Mouse (Mus musculus): ENCODE measurements around the gene Mon1a. TPM values are rescaled to one million over a fixed set of nuclear protein-coding genes. Genes with fewer than 3 reads are reported as not detected.

Mon1a gene
- polyA plus RNA-seq, 1 experiment: 6.4 TPM

- H3K27ac ChIP-seq (ENCODE audit: insufficient read depth, low read length): no peak overlapping the region
- no peak for TF ChIP-seq POLR2A (IDR thresholded peaks at IDR 0.05; ENCODE audit: low read depth, low read length)
- no peak for TF ChIP-seq CTCF (IDR thresholded peaks at IDR 0.05; ENCODE audit: borderline replicate concordance, insufficient read depth, low read length)
- no peaks in the 10 kb centered on the region for H3K4me1 ChIP-seq (ENCODE audit: control insufficient read depth, insufficient read depth, low read length)
- H3K4me3 ChIP-seq (ENCODE audit: insufficient read depth, low read length): no peak overlapping the region
Observed at GRCm38 (mm10) chr9:107923956-107924355, 36.0 kb downstream of the Mon1a start.

GRCm38 (mm10) chr9:107925251-107925650, 37.3 kb downstream of the Mon1a start:
- Histone ChIP-seq H3K27ac (ENCODE audit: insufficient read depth, low read length) (no peak overlapping the region), H3K4me1 (ENCODE audit: control insufficient read depth, insufficient read depth, low read length) (no peaks in the 10 kb centered on the region), H3K4me3 (ENCODE audit: insufficient read depth, low read length) (no peak overlapping the region)
- TF ChIP-seq POLR2A (IDR thresholded peaks at IDR 0.05; ENCODE audit: low read depth, low read length) (no peak), CTCF (IDR thresholded peaks at IDR 0.05; ENCODE audit: borderline replicate concordance, insufficient read depth, low read length) (no peak)

GRCm38 (mm10) chr9:107926920-107927420, 39.0 kb downstream of the Mon1a start:
- Histone ChIP-seq H3K27ac (ENCODE audit: insufficient read depth, low read length) (no peak overlapping the region), H3K4me1 (ENCODE audit: control insufficient read depth, insufficient read depth, low read length) (no peaks in the 10 kb centered on the region), H3K4me3 (ENCODE audit: insufficient read depth, low read length) (no peak overlapping the region)
- no peak for TF ChIP-seq CTCF (IDR thresholded peaks at IDR 0.05; ENCODE audit: borderline replicate concordance, insufficient read depth, low read length)
- no peak for TF ChIP-seq POLR2A (IDR thresholded peaks at IDR 0.05; ENCODE audit: low read depth, low read length)

- no peak for TF ChIP-seq POLR2A (IDR thresholded peaks at IDR 0.05; ENCODE audit: low read depth, low read length)
- TF ChIP-seq CTCF (IDR thresholded peaks at IDR 0.05; ENCODE audit: borderline replicate concordance, insufficient read depth, low read length): no peak
- no peak overlapping the region for H3K27ac ChIP-seq (ENCODE audit: insufficient read depth, low read length)
- no peaks in the 10 kb centered on the region for H3K4me1 ChIP-seq (ENCODE audit: control insufficient read depth, insufficient read depth, low read length)
- no peak overlapping the region for H3K4me3 ChIP-seq (ENCODE audit: insufficient read depth, low read length)
Observed at GRCm38 (mm10) chr9:107927749-107928148, 39.8 kb downstream of the Mon1a start.

GRCm38 (mm10) chr9:107928169-107928568, 40.2 kb downstream of the Mon1a start, which contains the start of gene Actl11:
Actl11 (plus strand) TSS chr9:107928469.
- no peak within 1 kb of the TSS for H3K4me3 ChIP-seq (ENCODE audit: insufficient read depth, low read length)
- no peak within 1 kb of the TSS for H3K27ac ChIP-seq (ENCODE audit: insufficient read depth, low read length)
- H3K4me1 ChIP-seq (ENCODE audit: control insufficient read depth, insufficient read depth, low read length): no peaks in the 10 kb centered on the region
- TF ChIP-seq POLR2A (IDR thresholded peaks at IDR 0.05; ENCODE audit: low read depth, low read length) (no peak), CTCF (IDR thresholded peaks at IDR 0.05; ENCODE audit: borderline replicate concordance, insufficient read depth, low read length) (no peak)

- no peaks in the 10 kb centered on the region for H3K4me1 ChIP-seq (ENCODE audit: control insufficient read depth, insufficient read depth, low read length)
- no peak overlapping the region for H3K27ac ChIP-seq (ENCODE audit: insufficient read depth, low read length)
- H3K4me3 ChIP-seq (ENCODE audit: insufficient read depth, low read length): no peak overlapping the region
- TF ChIP-seq POLR2A (IDR thresholded peaks at IDR 0.05; ENCODE audit: low read depth, low read length) (no peak), CTCF (IDR thresholded peaks at IDR 0.05; ENCODE audit: borderline replicate concordance, insufficient read depth, low read length) (no peak)
Observed at GRCm38 (mm10) chr9:107932221-107932620, 44.3 kb downstream of the Mon1a start.

- no peak overlapping the region for H3K27ac ChIP-seq (ENCODE audit: insufficient read depth, low read length)
- no peak for TF ChIP-seq POLR2A (IDR thresholded peaks at IDR 0.05; ENCODE audit: low read depth, low read length)
- TF ChIP-seq CTCF (IDR thresholded peaks at IDR 0.05; ENCODE audit: borderline replicate concordance, insufficient read depth, low read length): no peak
- no peak overlapping the region for H3K4me3 ChIP-seq (ENCODE audit: insufficient read depth, low read length)
Observed at GRCm38 (mm10) chr9:107934146-107934545, 46.2 kb downstream of the Mon1a start.

GRCm38 (mm10) chr9:107935374-107935773, 47.4 kb downstream of the Mon1a start, which contains the start of gene Camkv:
Camkv (plus strand) TSS chr9:107935674.
- peaks cover 3% of the 10 kb centered on the region; the same call in 1 of the 2 replicates for H3K4me1 ChIP-seq (ENCODE audit: control insufficient read depth, insufficient read depth, low read length)
- peak within 1 kb of the TSS; percentile 14 for H3K4me3 ChIP-seq (ENCODE audit: insufficient read depth, low read length)
- no peak within 1 kb of the TSS for H3K27ac ChIP-seq (ENCODE audit: insufficient read depth, low read length)
- TF ChIP-seq POLR2A (IDR thresholded peaks at IDR 0.05; ENCODE audit: low read depth, low read length) (no peak), CTCF (IDR thresholded peaks at IDR 0.05; ENCODE audit: borderline replicate concordance, insufficient read depth, low read length) (no peak)

More at GRCm38 (mm10) chr9:107934146-107934545, 46.2 kb downstream of the Mon1a start:
- no peaks in the 10 kb centered on the region for H3K4me1 ChIP-seq (ENCODE audit: control insufficient read depth, insufficient read depth, low read length)

- no peak overlapping the region for H3K27ac ChIP-seq (ENCODE audit: insufficient read depth, low read length)
- H3K4me3 ChIP-seq (ENCODE audit: insufficient read depth, low read length): peak overlapping the region; percentile 14
- TF ChIP-seq POLR2A (IDR thresholded peaks at IDR 0.05; ENCODE audit: low read depth, low read length) (no peak), CTCF (IDR thresholded peaks at IDR 0.05; ENCODE audit: borderline replicate concordance, insufficient read depth, low read length) (no peak)
- peaks cover 4% of the 10 kb centered on the region; the same call in 1 of the 2 replicates for H3K4me1 ChIP-seq (ENCODE audit: control insufficient read depth, insufficient read depth, low read length)
Observed at GRCm38 (mm10) chr9:107935790-107936214, 47.9 kb downstream of the Mon1a start.

GRCm38 (mm10) chr9:107936215-107936822, 48.4 kb downstream of the Mon1a start:
- peak overlapping the region; percentile 14 for H3K4me3 ChIP-seq (ENCODE audit: insufficient read depth, low read length)

More at GRCm38 (mm10) chr9:107936215-107936822, 48.4 kb downstream of the Mon1a start:
- TF ChIP-seq CTCF (IDR thresholded peaks at IDR 0.05; ENCODE audit: borderline replicate concordance, insufficient read depth, low read length) (no peak), POLR2A (IDR thresholded peaks at IDR 0.05; ENCODE audit: low read depth, low read length) (no peak)
- peaks cover 4% of the 10 kb centered on the region; the same call in 1 of the 2 replicates for H3K4me1 ChIP-seq (ENCODE audit: control insufficient read depth, insufficient read depth, low read length)
- no peak overlapping the region for H3K27ac ChIP-seq (ENCODE audit: insufficient read depth, low read length)

Measured in embryonic fibroblast, embryonic 13.5 days (primary cell).